Mouse (Mus musculus): ENCODE measurements at regions not wholly inside any gene's neighbourhood (a gene's known extent, or its start where the extent isn't known, plus 50 kb on each side); places are given as distances from the start of the nearest gene placed in this dataset.

GRCm38 (mm10) chr6:53143846-53144584 lies 75.6 kb upstream of the Jazf1 start:
- DNase-seq (ENCODE audit: low spot score) = peak; percentile 20

GRCm38 (mm10) chr6:53134410-53134809 lies 66.0 kb upstream of the Jazf1 start:
- no peak for DNase-seq (ENCODE audit: low spot score)

- DNase-seq (ENCODE audit: low spot score) = no peak
These were observed 62.4 kb upstream of the Jazf1 start for GRCm38 (mm10) chr6:53130717-53131330.

GRCm38 (mm10) chr6:53126776-53127175 lies 58.3 kb upstream of the Jazf1 start:
- no peak for DNase-seq (ENCODE audit: low spot score)

GRCm38 (mm10) chr6:53124800-53125450 lies 56.5 kb upstream of the Jazf1 start:
- DNase-seq (ENCODE audit: low spot score) = peak; percentile 7

GRCm38 (mm10) chr6:53120385-53120784 lies 52.0 kb upstream of the Jazf1 start:
- DNase-seq (ENCODE audit: low spot score) = no peak
